Mouse (Mus musculus): ENCODE data around the gene Ifi27l2b. TPM values are rescaled to one million over a fixed set of nuclear protein-coding genes. Genes with fewer than 3 reads are reported as not detected.

The Ifi27l2b gene
- total RNA-seq, 2 experiments from 2014 or later, result not detected

DNA sequence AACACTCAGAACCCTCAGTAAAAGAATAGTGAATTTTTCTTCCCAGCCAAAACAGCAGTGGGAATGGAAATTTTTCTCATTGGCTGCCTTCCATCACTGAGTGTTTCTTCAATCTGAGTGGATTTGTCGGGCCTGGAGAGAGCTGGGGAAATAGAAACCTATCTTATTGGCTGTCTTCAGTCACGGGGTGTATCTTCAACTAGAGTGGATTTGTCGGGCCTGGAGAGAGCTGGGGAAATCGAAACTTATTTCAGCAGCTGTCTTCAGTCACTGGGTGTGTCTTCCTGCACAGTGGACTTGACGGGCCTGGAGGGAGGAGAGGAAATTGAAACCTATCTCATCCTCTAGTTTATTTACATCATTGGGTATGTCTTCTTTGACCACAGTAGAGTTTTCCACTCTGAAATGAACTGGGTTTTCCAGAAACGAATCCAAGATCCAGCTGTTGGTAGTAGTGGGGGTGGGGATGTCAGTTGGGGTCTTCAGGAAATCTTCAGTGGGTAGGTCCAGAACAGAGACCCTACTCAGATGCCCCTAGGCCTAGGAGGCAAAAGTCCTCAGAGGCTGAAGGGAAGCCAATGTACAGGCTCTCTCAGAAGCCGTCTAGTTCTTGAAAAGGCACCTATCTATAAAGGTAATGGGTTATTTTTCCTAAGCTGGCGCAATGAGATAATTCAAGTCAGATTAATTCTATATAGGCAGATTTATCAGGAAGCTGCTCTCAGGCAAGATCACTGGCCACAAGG, 22.9 kb downstream of the Ifi27l2b start, which contains the start of gene Ifi27:
TSS of gene Ifi27 (plus strand) at position 226 of the 746 bp plus-strand sequence.
- H3K4me3 ChIP-seq, result peak within 1 kb of the TSS; percentile 53
- no peak for TF ChIP-seq CTCF (IDR thresholded peaks at IDR 0.05)
- H3K27ac ChIP-seq, result peak within 1 kb of the TSS; percentile 64
- peak in 1 of 2 experiments; percentile 43 for DNase-seq (ENCODE audit: extremely low spot score in 1 of 2, low spot score in 2 of 2)
- intact Hi-C loops (cut with DNase I), result no loop called here

DNA sequence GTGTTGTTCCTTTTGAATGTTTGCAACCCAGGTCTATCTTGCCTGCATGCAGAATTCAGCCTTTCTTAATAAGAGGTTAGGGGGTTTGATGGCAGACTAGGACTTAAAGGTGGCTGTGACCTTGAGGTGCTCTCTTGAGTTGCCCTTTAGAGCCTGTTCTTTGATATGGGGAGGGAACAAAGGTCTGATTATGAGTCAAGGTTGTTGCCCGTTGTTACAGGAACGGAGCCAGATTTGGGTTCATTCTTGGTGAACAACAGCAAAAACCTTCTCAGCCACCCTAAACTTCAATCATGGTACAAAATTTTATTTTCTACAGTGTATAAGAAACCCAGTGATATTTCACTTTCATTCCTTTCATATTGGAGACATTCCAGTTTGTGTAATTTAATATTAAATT, 23.6 kb downstream of the Ifi27l2b start:
- H3K4me3 ChIP-seq, result no peak overlapping the region; the same call in 1 of the 2 replicates
- peak overlapping the region; percentile 64 for H3K27ac ChIP-seq
- intact Hi-C loops (cut with DNase I), result no loop called here
- TF ChIP-seq CTCF (IDR thresholded peaks at IDR 0.05), result no peak
- no peak for DNase-seq (ENCODE audit: extremely low spot score in 1 of 2, low spot score in 2 of 2)

DNA sequence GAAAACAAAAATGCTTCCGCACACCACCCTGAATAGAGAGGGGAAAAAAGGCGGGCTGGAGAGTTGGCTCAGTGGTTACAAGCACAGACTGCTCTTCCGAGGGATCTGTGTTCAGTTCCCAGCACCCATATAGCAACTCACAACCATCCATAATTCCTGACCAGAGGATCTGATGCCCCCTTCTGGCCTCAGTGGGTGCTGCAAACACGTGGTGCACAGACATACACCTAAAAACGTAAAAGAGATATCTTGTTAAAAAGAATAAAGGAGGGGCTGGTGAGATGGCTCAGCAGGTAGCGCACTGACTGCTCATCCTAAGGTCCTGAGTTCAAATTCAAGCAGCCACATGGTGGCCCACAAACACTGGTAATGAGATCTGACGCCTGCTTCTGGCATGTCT, 30.3 kb downstream of the Ifi27l2b start:
- no peak for DNase-seq (ENCODE audit: extremely low spot score in 1 of 2, low spot score in 2 of 2)
- peak; percentile 10; the same call in 1 of the 2 replicates for TF ChIP-seq CTCF (IDR thresholded peaks at IDR 0.05)
- no peak overlapping the region for H3K27ac ChIP-seq
- intact Hi-C loops (cut with DNase I), result loop anchor here (1.0 to 5.0 kb wide), 2 partner anchors 66 to 216 kb away; no protein-coding TSS in a partner anchor
- no peak overlapping the region for H3K4me3 ChIP-seq

DNA sequence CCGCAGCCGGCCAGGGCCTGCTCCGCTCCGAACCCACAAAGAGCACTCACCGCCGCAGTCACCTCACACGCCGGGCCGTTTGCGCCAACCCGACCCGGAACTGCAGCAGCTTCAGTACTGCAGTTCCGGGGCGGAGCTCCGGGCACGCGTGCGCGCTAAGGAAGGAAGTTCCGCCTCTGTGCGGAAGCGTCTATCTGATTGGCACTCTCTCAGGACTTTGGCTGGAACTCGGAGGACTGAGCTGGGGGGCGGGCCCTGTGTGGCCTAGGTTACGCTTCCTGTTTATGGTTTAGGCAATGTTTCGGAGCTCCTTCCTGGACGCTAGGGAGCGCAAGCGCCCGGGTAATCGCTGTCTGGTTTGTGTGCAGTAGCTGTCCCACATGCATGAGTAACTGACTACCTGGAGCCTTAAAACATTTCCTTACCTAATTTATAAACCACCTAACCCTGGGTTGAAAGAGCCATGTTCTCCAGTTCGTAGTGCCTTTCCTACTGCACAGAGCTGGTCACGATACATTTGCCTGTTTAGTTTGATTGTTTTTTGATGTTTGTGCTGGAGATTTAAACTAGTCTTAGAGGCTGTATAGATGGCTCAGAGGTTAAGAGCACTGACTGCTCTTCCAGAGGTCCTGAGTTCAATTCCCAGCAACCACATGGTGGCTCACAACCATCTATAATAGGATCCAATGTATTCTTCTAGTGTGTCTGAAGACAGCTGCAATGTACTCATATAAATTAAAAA, 31.1 kb downstream of the Ifi27l2b start, which contains the start of gene Ddx24:
TSS of gene Ddx24 (minus strand) at position 102 of the 742 bp plus-strand sequence.
- Histone ChIP-seq H3K27ac (peak within 1 kb of the TSS; percentile 92), H3K4me3 (peak within 1 kb of the TSS; percentile 87)
- peak; percentile 90 for TF ChIP-seq CTCF (IDR thresholded peaks at IDR 0.05)
- DNase-seq (ENCODE audit: extremely low spot score in 1 of 2, low spot score in 2 of 2), result peak; percentile 95 to 99
- intact Hi-C loops (cut with DNase I), result loop anchor here (1.0 to 5.0 kb wide), 2 partner anchors 66 to 216 kb away; no protein-coding TSS in a partner anchor

DNA sequence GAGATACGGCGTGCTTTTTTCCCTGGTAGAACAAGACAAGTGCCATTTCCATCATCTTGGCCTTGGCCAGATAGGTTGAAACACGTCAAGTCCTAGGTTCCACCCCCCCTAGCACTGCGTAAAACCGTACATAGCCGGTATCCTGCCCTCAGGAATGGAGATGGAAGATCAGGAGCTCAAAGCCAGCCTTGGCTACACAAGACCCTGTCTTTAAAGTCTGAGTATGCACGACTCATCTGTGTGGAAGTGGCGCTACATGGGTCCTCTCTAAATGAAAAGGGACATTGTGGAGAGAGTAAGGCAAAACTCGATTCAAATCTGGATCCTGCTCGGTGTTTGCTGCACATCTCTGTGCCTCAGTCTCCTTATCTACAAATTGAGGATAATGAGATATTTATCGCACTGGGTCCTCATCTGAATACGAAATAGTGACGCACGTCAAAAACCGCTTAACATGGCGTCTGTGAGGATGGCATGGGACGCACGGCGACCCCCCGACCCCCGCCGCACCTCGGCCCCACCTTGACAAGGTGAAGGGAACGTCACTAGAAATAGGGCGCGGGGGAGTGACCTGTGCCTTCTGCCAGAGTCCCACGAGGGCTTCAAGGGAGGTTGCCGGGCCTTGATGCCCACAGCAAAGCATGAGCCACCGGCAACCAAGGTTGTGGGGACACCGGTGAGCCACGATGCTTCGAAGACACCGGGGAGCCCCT, 31.9 kb downstream of the Ifi27l2b start:
- no peak for TF ChIP-seq CTCF (IDR thresholded peaks at IDR 0.05)
- intact Hi-C loops (cut with DNase I), result loop anchor here (5.0 kb wide), 1 partner anchor 217 kb away; no protein-coding TSS in a partner anchor
- Histone ChIP-seq H3K4me3 (peak overlapping the region; percentile 87), H3K27ac (peak overlapping the region; percentile 92)
- no peak for DNase-seq (ENCODE audit: extremely low spot score in 1 of 2, low spot score in 2 of 2)

DNA sequence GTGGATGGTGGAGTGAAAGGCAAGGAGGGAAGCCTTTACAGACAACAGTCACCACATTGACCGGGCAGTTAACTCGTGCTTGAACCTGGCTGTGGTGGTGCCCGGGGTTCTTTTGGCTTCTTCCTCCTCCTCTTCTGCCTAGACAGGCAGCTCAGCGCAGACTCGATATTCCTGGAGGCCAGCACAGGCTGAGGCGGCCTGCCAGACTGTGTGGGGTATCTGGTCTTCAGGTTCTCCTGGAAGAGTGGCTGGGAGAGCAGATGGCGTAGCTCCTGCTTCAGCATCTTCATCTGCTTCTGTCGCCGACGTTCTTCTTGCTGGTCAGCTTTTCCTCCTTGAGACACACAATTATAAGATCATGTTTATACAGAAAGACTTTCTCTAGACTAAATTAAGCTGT, 48.9 kb downstream of the Ifi27l2b start:
- TF ChIP-seq CTCF (IDR thresholded peaks at IDR 0.05), result no peak
- Histone ChIP-seq H3K27ac (peak overlapping the region; percentile 18; the same call in 1 of the 2 replicates), H3K4me3 (no peak overlapping the region)
- intact Hi-C loops (cut with DNase I), result no loop called here
- peak; percentile 42 to 70 for DNase-seq (ENCODE audit: extremely low spot score in 1 of 2, low spot score in 2 of 2)

DNA sequence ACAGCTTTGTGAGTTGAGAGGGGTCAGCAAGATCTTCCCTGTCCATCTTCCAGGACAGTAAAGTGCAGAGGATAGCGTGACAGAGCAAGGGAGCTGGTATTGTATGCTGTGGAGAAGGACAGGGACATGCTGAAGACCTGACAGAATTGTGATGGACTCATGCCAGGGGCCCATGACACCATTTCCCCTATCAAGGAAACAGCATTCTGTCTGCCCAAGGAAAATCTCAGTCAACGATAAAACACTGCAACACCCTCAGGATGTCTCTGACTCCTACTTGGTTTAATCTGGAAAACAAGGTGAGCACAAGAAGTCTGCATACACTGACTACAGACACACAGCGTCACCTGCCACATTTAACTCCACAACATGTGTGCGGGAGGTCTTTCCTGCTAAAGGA, 49.3 kb downstream of the Ifi27l2b start, which contains the start of gene 9330161L09Rik:
TSS of gene 9330161L09Rik (minus strand) at position 101 of the 400 bp plus-strand sequence.
- Histone ChIP-seq H3K27ac (peak within 1 kb of the TSS; percentile 24), H3K4me3 (no peak within 1 kb of the TSS)
- TF ChIP-seq CTCF (IDR thresholded peaks at IDR 0.05), result no peak
- DNase-seq (ENCODE audit: extremely low spot score in 1 of 2, low spot score in 2 of 2), result no peak
- intact Hi-C loops (cut with DNase I), result no loop called here

DNA sequence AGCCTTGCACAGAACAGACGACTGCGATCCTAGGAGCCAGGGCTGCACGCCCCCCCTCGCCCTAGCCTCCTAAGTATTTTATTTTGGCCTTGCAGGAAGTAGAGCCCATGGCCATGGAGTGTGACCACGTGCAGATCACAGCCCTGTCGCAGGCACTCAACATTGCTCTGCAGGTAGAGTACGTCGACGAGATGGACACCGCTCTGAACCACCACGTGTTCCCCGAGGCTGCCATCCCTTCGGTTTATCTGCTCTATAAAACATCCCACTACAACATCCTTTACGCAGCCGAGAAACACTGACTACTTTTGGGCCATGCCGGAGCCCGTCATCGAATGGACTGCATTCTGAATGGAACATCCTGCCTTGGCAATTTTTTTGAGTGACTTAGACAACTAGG, 52.9 kb downstream of the Ifi27l2b start:
- Histone ChIP-seq H3K27ac (no peak overlapping the region), H3K4me3 (no peak overlapping the region)
- no peak for DNase-seq (ENCODE audit: extremely low spot score in 1 of 2, low spot score in 2 of 2)
- intact Hi-C loops (cut with DNase I), result no loop called here
- TF ChIP-seq CTCF (IDR thresholded peaks at IDR 0.05), result no peak

Other genes starting within 250 kb of the Ifi27l2b start
- gene Prima1, start 215.1 kb downstream of the Ifi27l2b start, total RNA-seq (2021), result 1 to 10 TPM; 4.2 to 6.1 TPM
- 1 to 10 TPM; 1.6 to 2.6 TPM for gene Fam181a, start 146.2 kb downstream of the Ifi27l2b start, total RNA-seq (2021)
- gene Asb2, start 101.2 kb downstream of the Ifi27l2b start, total RNA-seq (2021), result 1 to 10 TPM; 3.3 to 3.7 TPM
- 10 to 100 TPM; 34.2 to 35.1 TPM for gene Otub2, start 68.5 kb downstream of the Ifi27l2b start, total RNA-seq (2021)
- gene 9330161L09Rik, start 49.4 kb downstream of the Ifi27l2b start, total RNA-seq (2021), result 1 to 10 TPM; 2.6 to 3.7 TPM
- gene Ddx24, start 31.4 kb downstream of the Ifi27l2b start, total RNA-seq (2021), result 100 to 1,000 TPM; 220 to 238 TPM
- gene Ifi27, start 23.0 kb downstream of the Ifi27l2b start, total RNA-seq (2021), result 10 to 100 TPM; 53.9 to 70.1 TPM
- 1 to 10 TPM; 2.0 to 2.3 TPM for gene Ifi27l2a, start 13.5 kb downstream of the Ifi27l2b start, total RNA-seq (2021)
- gene Ppp4r4, start 75.1 kb upstream of the Ifi27l2b start, total RNA-seq (2021), result 10 to 100 TPM; 24.8 to 25.8 TPM
- gene Serpina10, start 174.2 kb upstream of the Ifi27l2b start, total RNA-seq (2021), result not detected
- not detected for gene Serpina6, start 200.0 kb upstream of the Ifi27l2b start, total RNA-seq (2021)
- not detected for gene Serpina16, start 218.9 kb upstream of the Ifi27l2b start, total RNA-seq (2021)
- gene Serpina1f, start 238.3 kb upstream of the Ifi27l2b start, total RNA-seq (2021), result not detected